Mouse (Mus musculus) adipocyte (in vitro differentiated cells): ENCODE data around the gene Rnf151.
"Not testable (repeated sequence)": the region's sequence is repeated elsewhere in the genome, so short reads cannot be mapped to it uniquely, and the experiment has no call there.

Experiments used
- DNase-seq: peaks from one replicate; pipeline ENCODE4 v3.0.0-alpha.2; 2016; ENCODE audit warnings: low spot score

The Rnf151 gene

GRCm38 (mm10) chr17:24732233-24732935 lies 14.5 kb upstream of the Rnf151 start:
- no peak for DNase-seq

GRCm38 (mm10) chr17:24730787-24731186 lies 12.9 kb upstream of the Rnf151 start:
- no peak for DNase-seq

GRCm38 (mm10) chr17:24729067-24729466 lies 11.2 kb upstream of the Rnf151 start:
- DNase-seq: no peak

- DNase-seq: no peak
Measured at GRCm38 (mm10) chr17:24728184-24728583, 10.3 kb upstream of the Rnf151 start.

GRCm38 (mm10) chr17:24727618-24728017 lies 9.8 kb upstream of the Rnf151 start, which contains the start of gene Rpl3l:
Gene Rpl3l (plus strand): TSS chr17:24727820.
- DNase-seq: no peak

GRCm38 (mm10) chr17:24725637-24726390 lies 8.0 kb upstream of the Rnf151 start:
- DNase-seq: no peak

- peak; percentile 99 for DNase-seq
Measured at GRCm38 (mm10) chr17:24724184-24724583, 6.3 kb upstream of the Rnf151 start, which contains the start of gene Ndufb10. Gene Ndufb10 (minus strand): TSS chr17:24724478.

GRCm38 (mm10) chr17:24723881-24724180 lies 6.0 kb upstream of the Rnf151 start:
- DNase-seq: peak; percentile 43

GRCm38 (mm10) chr17:24723122-24723880 lies 5.4 kb upstream of the Rnf151 start:
- DNase-seq: no peak

GRCm38 (mm10) chr17:24722220-24722924 lies 4.5 kb upstream of the Rnf151 start:
- no peak for DNase-seq

GRCm38 (mm10) chr17:24721383-24721955 lies 3.6 kb upstream of the Rnf151 start:
- DNase-seq: not testable (repeated sequence)

GRCm38 (mm10) chr17:24720616-24721015 lies 2.8 kb upstream of the Rnf151 start:
- peak; percentile 67 for DNase-seq

- peak; percentile 99 for DNase-seq
Measured at GRCm38 (mm10) chr17:24719494-24720222, 1.8 kb upstream of the Rnf151 start.

- DNase-seq: not testable (repeated sequence)
Measured at GRCm38 (mm10) chr17:24718938-24719337, 1.1 kb upstream of the Rnf151 start.

- DNase-seq: no peak
Measured at GRCm38 (mm10) chr17:24716166-24716682, 1.6 kb downstream of the Rnf151 start.

- no peak for DNase-seq
Measured at GRCm38 (mm10) chr17:24715556-24715955, 2.3 kb downstream of the Rnf151 start.

GRCm38 (mm10) chr17:24708646-24709045 lies 9.2 kb downstream of the Rnf151 start:
- peak; percentile 62 for DNase-seq

- DNase-seq: no peak
Measured at GRCm38 (mm10) chr17:24707801-24708425, 9.9 kb downstream of the Rnf151 start.

GRCm38 (mm10) chr17:24706982-24707800 lies 10.7 kb downstream of the Rnf151 start, which contains the start of gene Tbl3:
Gene Tbl3 (minus strand): TSS chr17:24707660.
- DNase-seq: peak; percentile 96
